Mouse (Mus musculus) limb, embryonic 14.5 days (tissue): Measurements from ENCODE around the gene Mapk8ip1. TPM values are rescaled to one million over a fixed set of nuclear protein-coding genes. Genes with fewer than 3 reads are reported as not detected.

ENCODE experiments used
- ATAC-seq: fragments of 200-750 bp; cut with Nextera tagmentation; 2 replicates; pipeline ENCODE4 v1.8.0; 2017; ENCODE audit warnings: low read depth, moderate number of reproducible peaks, moderate TSS enrichment; ENCODE audit not compliant: low FRiP score
- DNase-seq: peaks from one replicate; pipeline ENCODE4 v3.0.0-alpha.2; 2015; ENCODE audit warnings: low spot score
- H3K27ac ChIP-seq: fragments of 300-500 bp; sonication (generic); replicated peaks from 2 replicates; pipeline ENCODE4 v1.5.1; 2014; ENCODE audit warnings: low read depth, mild to moderate bottlenecking, low read length, moderate library complexity, mixed read lengths
- H3K27me3 ChIP-seq: fragments of 300-500 bp; sonication (generic); 2 replicates; pipeline ENCODE4 v1.6.1; 2014; ENCODE audit warnings: low read length, mixed read lengths; ENCODE audit not compliant: control insufficient read depth, insufficient read depth
- H3K36me3 ChIP-seq: fragments of 300-500 bp; sonication (generic); 2 replicates; pipeline ENCODE4 v1.6.1; 2014; ENCODE audit warnings: mild to moderate bottlenecking, low read length, moderate library complexity, mixed read lengths; ENCODE audit not compliant: control insufficient read depth, insufficient read depth
- H3K4me1 ChIP-seq: fragments of 300-500 bp; sonication (generic); 2 replicates; pipeline ENCODE4 v1.6.1; 2014; ENCODE audit warnings: antibody characterized with exemption, low read length, mixed read lengths; ENCODE audit not compliant: control insufficient read depth, insufficient read depth
- H3K4me2 ChIP-seq: fragments of 300-500 bp; sonication (generic); replicated peaks from 2 replicates; pipeline ENCODE4 v1.6.1; 2014; ENCODE audit warnings: low read depth, mild to moderate bottlenecking, low read length, moderate library complexity; ENCODE audit not compliant: severe bottlenecking
- H3K4me3 ChIP-seq: fragments of 300-500 bp; sonication (generic); replicated peaks from 2 replicates; pipeline ENCODE4 v1.5.1; 2014; ENCODE audit warnings: low read length
- H3K9ac ChIP-seq: fragments of 300-500 bp; sonication (generic); 2 replicates; pipeline ENCODE4 v1.6.1; 2014; ENCODE audit warnings: mild to moderate bottlenecking, low read depth, low read length, moderate library complexity; ENCODE audit not compliant: severe bottlenecking
- H3K9me3 ChIP-seq: fragments of 300-500 bp; sonication (generic); 2 replicates; pipeline ENCODE4 v1.6.1; 2016; ENCODE audit warnings: low read length; ENCODE audit not compliant: control insufficient read depth
- POLR2A ChIP-seq: fragments of 200-500 bp; IDR thresholded peaks from 2 replicates; pipeline ENCODE4 v1.8.0; 2012; ENCODE audit warnings: inconsistent platforms, mild to moderate bottlenecking, moderate library complexity, borderline replicate concordance; ENCODE audit not compliant: insufficient read depth, insufficient read length; ENCODE audit errors: extremely low read depth
- WGBS: fragments of 180-500 bp; shearing (Covaris S2); extraction: QIAGEN DNeasy Blood & Tissue Kit; methylation state at CpG from one replicate; pipeline ENCODE4 v1.1.7; 2014; 5-methylcytosine and 5-hydroxymethylcytosine counted together
- polyA plus RNA-seq, 2 experiments: library from polyadenylated mRNA; depleted of rRNA in 1 of 2; stranded (reverse) in 1 of 2; unstranded in 1 of 2; fragments of >200 nt; fragmentation: Nextera tagmentation in 1 of 2; extraction: Ambion mirVana in 1 of 2; gene quantifications; 2 replicates each; pipeline versions ENCODE4 v1.2.1 to v1.2.3; 2012 to 2014

The Mapk8ip1 gene
- polyA plus RNA-seq, 2 experiments: 12.9 to 42.5 TPM

DNA sequence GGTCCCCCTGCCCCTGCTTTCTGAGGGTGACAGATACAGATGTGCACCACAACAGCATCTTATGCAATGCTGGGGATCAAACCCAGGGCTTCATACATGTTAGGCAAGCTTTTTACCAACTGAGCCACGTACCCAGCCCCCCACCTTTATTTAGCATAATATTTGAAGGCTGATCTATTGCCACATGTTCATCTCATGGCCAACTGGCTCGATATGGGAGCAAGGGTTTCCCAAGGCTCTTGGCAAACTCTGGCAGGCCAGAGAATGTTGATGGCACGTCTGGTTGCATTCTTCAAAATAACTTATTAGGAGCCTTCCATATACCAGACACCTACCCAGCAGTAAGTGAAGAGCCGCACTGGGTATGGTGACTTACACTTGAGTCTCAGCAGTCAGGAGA lies 42.2 kb upstream of the Mapk8ip1 start:
- 74% methylated on average over 4 of the region's 4 CpGs for WGBS
- DNase-seq: no peak
- no peaks in the 10 kb centered on the region for H3K36me3 ChIP-seq
- no peak for TF ChIP-seq POLR2A
- no peak overlapping the region for H3K9ac ChIP-seq
- no peaks in the 10 kb centered on the region for H3K27me3 ChIP-seq
- no peak overlapping the region for H3K27ac ChIP-seq
- H3K9me3 ChIP-seq: no peaks in the 10 kb centered on the region
- no peaks in the 10 kb centered on the region for H3K4me1 ChIP-seq
- H3K4me2 ChIP-seq: no peak overlapping the region
- no peak overlapping the region for H3K4me3 ChIP-seq
- ATAC-seq: no peak

DNA sequence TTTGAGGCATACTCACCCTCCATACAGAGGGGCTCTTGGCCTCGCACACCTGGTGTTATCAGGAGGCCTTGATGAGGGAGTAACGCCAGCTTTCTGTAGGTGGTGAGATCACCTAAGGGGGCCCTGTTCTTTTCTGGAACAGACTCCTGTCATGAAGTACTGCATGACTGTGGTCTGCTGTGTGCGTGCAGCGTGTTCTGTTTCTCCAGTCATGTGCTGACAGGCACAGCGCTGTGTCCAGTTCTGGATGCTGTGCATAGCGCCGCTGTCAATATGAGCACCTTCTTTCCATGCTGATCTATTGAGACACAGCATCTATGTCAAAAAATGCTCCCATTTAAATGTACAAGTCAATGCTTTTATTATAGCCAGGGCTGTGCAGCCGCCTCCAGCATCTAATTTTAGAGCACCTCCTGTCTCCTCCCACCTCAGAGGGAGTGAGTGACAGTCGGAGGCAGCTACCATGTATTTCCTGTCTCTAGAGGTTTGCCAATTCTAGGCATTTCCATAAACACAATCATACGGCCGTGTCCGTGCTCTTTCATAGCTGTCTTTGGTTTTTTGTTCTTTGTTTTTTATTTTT lies 41.4 kb upstream of the Mapk8ip1 start:
- H3K9ac ChIP-seq: no peak overlapping the region
- DNase-seq (no peak), ATAC-seq (no peak)

DNA sequence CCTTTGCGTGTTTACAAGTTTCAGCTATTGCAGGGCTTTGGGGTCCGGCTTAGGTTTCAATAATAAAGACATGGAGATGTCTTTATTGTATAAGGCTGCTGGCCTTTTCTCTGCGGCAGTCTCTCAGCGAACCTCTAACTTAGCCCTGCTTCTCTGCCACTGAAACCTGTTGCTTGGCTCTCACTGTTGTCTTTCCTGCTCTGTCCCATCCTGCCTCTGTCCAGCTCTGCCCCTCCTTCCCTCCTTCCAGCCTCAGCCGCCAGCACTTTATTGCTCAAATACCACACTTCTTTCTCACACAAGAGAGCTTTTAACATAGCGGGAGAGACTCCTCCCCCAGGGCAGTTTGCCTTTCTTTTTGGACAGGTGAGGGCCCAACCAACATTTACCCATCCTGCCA lies 39.4 kb upstream of the Mapk8ip1 start:
- TF ChIP-seq POLR2A: no peak
- no peak overlapping the region for H3K4me2 ChIP-seq
- no peak overlapping the region for H3K27ac ChIP-seq
- H3K9me3 ChIP-seq: no peaks in the 10 kb centered on the region
- H3K36me3 ChIP-seq: no peaks in the 10 kb centered on the region
- ATAC-seq (no peak), DNase-seq (no peak)
- H3K27me3 ChIP-seq: no peaks in the 10 kb centered on the region
- no peak overlapping the region for H3K9ac ChIP-seq
- no peaks in the 10 kb centered on the region for H3K4me1 ChIP-seq
- WGBS: 37% methylated on average over 6 of the region's 6 CpGs
- H3K4me3 ChIP-seq: no peak overlapping the region

More for the DNA sequence above, 41.4 kb upstream of the Mapk8ip1 start:
- Histone ChIP-seq H3K4me3 (no peak overlapping the region), H3K4me1 (no peaks in the 10 kb centered on the region), H3K4me2 (no peak overlapping the region), H3K36me3 (no peaks in the 10 kb centered on the region), H3K27me3 (no peaks in the 10 kb centered on the region), H3K27ac (no peak overlapping the region), H3K9me3 (no peaks in the 10 kb centered on the region)
- 70% methylated on average over 12 of the region's 12 CpGs for WGBS
- no peak for TF ChIP-seq POLR2A

DNA sequence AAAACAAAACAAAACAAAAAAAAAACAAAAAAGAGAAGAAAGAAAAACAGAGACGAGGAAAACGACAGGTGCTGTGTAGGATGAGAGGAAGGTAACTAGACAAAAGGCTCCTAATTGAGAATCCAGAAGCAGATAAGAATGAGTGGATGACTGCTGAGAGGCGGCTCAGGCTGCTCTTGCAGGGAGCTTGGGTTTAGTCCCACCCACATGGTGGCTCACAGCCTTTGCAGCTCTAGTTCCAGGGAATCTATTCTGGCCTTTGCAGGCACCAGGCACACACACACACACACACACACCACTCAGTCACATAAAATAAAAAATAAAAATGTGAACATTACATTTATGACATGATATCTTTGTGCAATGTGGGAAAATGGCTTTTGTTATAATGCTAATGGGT lies 37.5 kb upstream of the Mapk8ip1 start:
- Histone ChIP-seq H3K27ac (no peak overlapping the region), H3K9ac (no peak overlapping the region), H3K27me3 (no peaks in the 10 kb centered on the region), H3K4me3 (no peak overlapping the region), H3K4me1 (0 out of 2 replicates have a peak, but pooled peaks cover 3% of the 10 kb centered on the region), H3K36me3 (no peaks in the 10 kb centered on the region), H3K4me2 (no peak overlapping the region), H3K9me3 (no peaks in the 10 kb centered on the region)
- WGBS: 69% methylated on average over 3 of the region's 3 CpGs
- DNase-seq (no peak), ATAC-seq (no peak)
- no peak for TF ChIP-seq POLR2A

DNA sequence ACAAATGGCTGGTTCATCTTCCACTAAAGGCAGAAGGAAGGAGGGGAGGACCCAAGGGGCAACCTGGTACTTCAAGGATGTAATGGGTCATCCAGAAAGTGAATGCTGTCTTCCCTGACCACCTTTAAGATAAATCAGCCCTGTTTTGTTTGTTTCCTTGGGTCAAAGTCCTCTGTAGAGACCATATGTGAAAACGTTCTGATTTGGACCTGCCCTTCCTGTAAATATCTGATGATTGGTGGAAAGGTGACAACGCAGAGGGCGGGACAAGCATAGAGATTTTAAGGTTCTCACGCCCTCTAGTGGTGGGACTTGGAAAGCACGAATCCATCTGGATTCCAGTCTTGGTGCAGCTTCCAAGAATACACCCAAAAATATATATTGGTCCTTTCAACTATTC lies 36.8 kb upstream of the Mapk8ip1 start:
- Histone ChIP-seq H3K4me3 (no peak overlapping the region), H3K27ac (no peak overlapping the region), H3K36me3 (no peaks in the 10 kb centered on the region), H3K9me3 (no peaks in the 10 kb centered on the region), H3K9ac (no peak overlapping the region), H3K4me2 (no peak overlapping the region), H3K27me3 (no peaks in the 10 kb centered on the region), H3K4me1 (peaks cover 6% of the 10 kb centered on the region)
- WGBS: 2% methylated on average over 5 of the region's 5 CpGs
- ATAC-seq: no peak
- DNase-seq: peak; percentile 94
- no peak for TF ChIP-seq POLR2A

DNA sequence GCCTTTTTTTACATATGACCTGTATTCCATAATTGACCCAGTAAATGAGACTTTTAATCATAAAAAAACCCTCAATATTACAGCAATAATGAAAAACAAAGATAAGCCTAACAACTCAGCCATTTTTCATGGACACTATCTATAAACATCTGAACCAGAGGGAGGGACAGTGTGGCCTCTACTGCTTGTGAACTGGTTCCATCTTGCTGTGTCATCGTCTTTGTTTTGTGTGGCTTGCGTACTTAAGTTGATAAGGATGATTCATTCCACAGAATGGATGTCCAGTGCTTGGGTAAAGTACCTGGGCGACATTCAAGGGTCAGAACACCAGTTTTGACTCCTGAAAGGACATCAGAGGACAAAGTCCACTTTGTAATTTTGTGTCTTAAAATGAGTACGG lies 36.3 kb upstream of the Mapk8ip1 start:
- TF ChIP-seq POLR2A: no peak
- H3K36me3 ChIP-seq: no peaks in the 10 kb centered on the region
- H3K9ac ChIP-seq: no peak overlapping the region
- H3K4me1 ChIP-seq: peaks cover 11% of the 10 kb centered on the region
- DNase-seq: no peak
- ATAC-seq: no peak
- H3K9me3 ChIP-seq: no peaks in the 10 kb centered on the region
- no peaks in the 10 kb centered on the region for H3K27me3 ChIP-seq
- H3K4me2 ChIP-seq: no peak overlapping the region
- H3K4me3 ChIP-seq: no peak overlapping the region
- 84% methylated on average over 4 of the region's 4 CpGs for WGBS
- no peak overlapping the region for H3K27ac ChIP-seq
